Mouse (Mus musculus): ENCODE data around the gene Igfals. TPM values are rescaled to one million over a fixed set of nuclear protein-coding genes. Genes with fewer than 3 reads are reported as not detected.

Gene Igfals
- polyA plus RNA-seq, 1 experiment from 2014 or later: 6.2 TPM

DNA sequence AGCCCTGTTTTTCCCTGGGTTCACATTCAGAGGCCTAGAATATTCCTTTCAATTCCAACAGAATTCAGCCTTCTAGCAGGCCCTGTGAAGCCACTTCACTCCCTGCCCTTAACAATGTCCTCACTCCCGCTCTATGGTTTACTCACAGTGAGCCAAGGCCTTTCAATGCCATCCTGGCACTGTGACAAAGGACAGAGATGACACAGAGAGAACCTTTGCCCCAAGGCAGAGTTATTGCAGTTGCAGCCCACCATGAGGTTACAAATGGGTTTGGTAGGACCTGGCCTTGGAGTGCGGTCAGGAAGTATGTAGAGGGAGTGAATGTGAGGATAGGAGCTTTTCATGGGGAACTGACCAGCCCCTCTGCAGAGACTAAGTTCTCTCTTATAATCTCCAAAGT is 41.8 kb downstream of the Igfals start:
- Histone ChIP-seq H3K36me3 (ENCODE audit: control insufficient read depth, insufficient read depth, low read length) (peaks cover 35% of the 10 kb centered on the region), H3K9me3 (ENCODE audit: control insufficient read depth, low read length) (no peaks in the 10 kb centered on the region), H3K27ac (ENCODE audit: low read length) (no peak overlapping the region), H3K27me3 (replicated peaks; ENCODE audit: control insufficient read depth, insufficient read depth, low read length) (no peaks in the 10 kb centered on the region), H3K4me2 (ENCODE audit: low read depth, low read length) (no peak overlapping the region), H3K4me1 (ENCODE audit: control insufficient read depth, insufficient read depth, low read length) (no peaks in the 10 kb centered on the region), H3K9ac (ENCODE audit: low read depth, low read length) (no peak overlapping the region), H3K4me3 (ENCODE audit: low read length) (no peak overlapping the region)
- no peak for ATAC-seq
- 93% methylated on average over 2 of the region's 2 CpGs for WGBS

DNA sequence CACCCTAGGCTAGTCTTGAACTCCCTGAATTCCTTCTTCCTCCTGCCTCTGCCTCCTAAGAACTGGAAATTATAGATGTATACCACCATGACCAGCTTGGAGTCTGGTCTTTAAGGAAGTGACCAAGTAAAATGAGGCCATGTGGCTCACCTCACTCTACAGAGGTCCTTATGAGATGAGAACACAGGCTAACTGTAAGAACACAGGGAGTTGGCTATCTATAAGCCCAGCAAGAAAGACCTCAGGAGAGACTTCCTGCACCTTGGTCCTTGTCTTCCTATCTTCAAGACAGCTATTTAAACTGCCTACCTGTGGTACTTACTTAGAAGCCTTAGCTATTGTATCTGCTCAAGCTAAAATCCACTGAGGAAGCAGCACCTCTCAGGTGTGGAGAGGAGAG is 48.2 kb downstream of the Igfals start:
- Histone ChIP-seq H3K36me3 (ENCODE audit: control insufficient read depth, insufficient read depth, low read length) (peaks cover 30% of the 10 kb centered on the region), H3K9ac (ENCODE audit: low read depth, low read length) (no peak overlapping the region)
- ATAC-seq: no peak

DNA sequence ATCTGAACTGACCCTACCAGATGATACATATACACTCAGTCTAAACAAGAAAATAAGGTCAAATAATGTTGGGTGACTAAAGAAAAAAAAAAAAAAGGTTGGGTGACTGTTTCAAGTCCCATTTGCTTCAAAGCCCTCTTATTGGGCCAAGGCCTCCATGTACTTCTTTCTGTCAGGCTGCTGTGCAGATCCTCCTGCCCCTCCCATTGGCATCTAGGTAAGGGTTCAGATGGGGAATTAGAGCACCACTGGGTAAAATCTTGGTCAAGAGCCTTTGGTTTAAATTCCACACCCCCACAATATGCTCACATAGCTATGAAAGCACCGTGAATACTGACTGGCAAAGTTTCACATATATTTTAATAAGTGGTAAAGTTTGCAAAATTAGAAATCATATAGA is 57.4 kb downstream of the Igfals start:
- Histone ChIP-seq H3K4me1 (ENCODE audit: control insufficient read depth, insufficient read depth, low read length) (no peaks in the 10 kb centered on the region), H3K36me3 (ENCODE audit: control insufficient read depth, insufficient read depth, low read length) (peaks cover 12% of the 10 kb centered on the region), H3K27me3 (replicated peaks; ENCODE audit: control insufficient read depth, insufficient read depth, low read length) (no peaks in the 10 kb centered on the region), H3K4me3 (ENCODE audit: low read length) (no peak overlapping the region), H3K9ac (ENCODE audit: low read depth, low read length) (no peak overlapping the region), H3K4me2 (ENCODE audit: low read depth, low read length) (no peak overlapping the region), H3K9me3 (ENCODE audit: control insufficient read depth, low read length) (no peaks in the 10 kb centered on the region), H3K27ac (ENCODE audit: low read length) (no peak overlapping the region)
- 90% methylated on average over 1 of the region's 1 CpGs for WGBS
- no peak for ATAC-seq

More for the DNA sequence above, 48.2 kb downstream of the Igfals start:
- H3K4me3 ChIP-seq (ENCODE audit: low read length): no peak overlapping the region
- no peaks in the 10 kb centered on the region for H3K4me1 ChIP-seq (ENCODE audit: control insufficient read depth, insufficient read depth, low read length)
- H3K27me3 ChIP-seq (replicated peaks; ENCODE audit: control insufficient read depth, insufficient read depth, low read length): no peaks in the 10 kb centered on the region
- H3K27ac ChIP-seq (ENCODE audit: low read length): no peak overlapping the region
- H3K4me2 ChIP-seq (ENCODE audit: low read depth, low read length): no peak overlapping the region
- H3K9me3 ChIP-seq (ENCODE audit: control insufficient read depth, low read length): no peaks in the 10 kb centered on the region

DNA sequence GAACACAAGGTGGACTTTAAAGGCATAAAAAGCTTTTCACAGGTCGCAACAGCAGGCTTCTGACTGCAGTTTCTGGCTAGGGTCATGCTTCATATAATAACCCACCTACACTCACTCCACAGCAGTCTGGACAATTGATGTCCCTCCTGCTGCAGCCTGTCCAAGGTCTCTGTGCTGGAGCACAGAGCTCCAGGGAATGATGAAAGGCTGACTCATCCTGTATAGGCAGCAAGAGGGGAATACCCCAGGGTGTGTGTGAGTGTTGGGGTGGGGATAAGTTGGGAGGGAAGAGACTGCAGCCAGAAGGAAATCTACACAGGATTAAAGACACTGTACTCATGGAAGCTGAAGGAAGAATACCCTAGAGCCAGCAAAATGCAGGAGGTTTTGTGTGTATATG is 63.7 kb downstream of the Igfals start:
- no peak overlapping the region for H3K27ac ChIP-seq (ENCODE audit: low read length)
- no peak overlapping the region for H3K4me2 ChIP-seq (ENCODE audit: low read depth, low read length)
- H3K9ac ChIP-seq (ENCODE audit: low read depth, low read length): no peak overlapping the region
- H3K36me3 ChIP-seq (ENCODE audit: control insufficient read depth, insufficient read depth, low read length): 0 out of 2 replicates have a peak, but pooled peaks cover 2% of the 10 kb centered on the region
- 82% methylated on average over 1 of the region's 1 CpGs for WGBS
- ATAC-seq: no peak
- H3K4me3 ChIP-seq (ENCODE audit: low read length): no peak overlapping the region
- no peaks in the 10 kb centered on the region for H3K27me3 ChIP-seq (replicated peaks; ENCODE audit: control insufficient read depth, insufficient read depth, low read length)
- peaks cover 1% of the 10 kb centered on the region; the same call in 1 of the 2 replicates for H3K4me1 ChIP-seq (ENCODE audit: control insufficient read depth, insufficient read depth, low read length)
- H3K9me3 ChIP-seq (ENCODE audit: control insufficient read depth, low read length): no peaks in the 10 kb centered on the region

Other genes starting within 250 kb of the Igfals start
- gene Tsc2, start 233.4 kb upstream of the Igfals start, polyA plus RNA-seq (2015; fragmentation: Nextera tagmentation; extraction: Ambion mirVana): 38.5 and 41.8 TPM in 2 replicates
- 17.2 and 18.1 TPM in 2 replicates for gene Nthl1, start 233.3 kb upstream of the Igfals start, polyA plus RNA-seq (2015; fragmentation: Nextera tagmentation; extraction: Ambion mirVana)
- 37.5 and 38.6 TPM in 2 replicates for gene Slc9a3r2, start 215.7 kb upstream of the Igfals start, polyA plus RNA-seq (2015; fragmentation: Nextera tagmentation; extraction: Ambion mirVana)
- 0.29 TPM in 1 of 2 replicates, not detected in the other for gene Npw, start 207.5 kb upstream of the Igfals start, polyA plus RNA-seq (2015; fragmentation: Nextera tagmentation; extraction: Ambion mirVana)
- 11.0 and 15.4 TPM in 2 replicates for gene Zfp598, start 196.3 kb upstream of the Igfals start, polyA plus RNA-seq (2015; fragmentation: Nextera tagmentation; extraction: Ambion mirVana)
- 6.0 and 6.9 TPM in 2 replicates for gene Syngr3, start 176.0 kb upstream of the Igfals start, polyA plus RNA-seq (2015; fragmentation: Nextera tagmentation; extraction: Ambion mirVana)
- 47.3 and 48.5 TPM in 2 replicates for gene Gfer, start 169.8 kb upstream of the Igfals start, polyA plus RNA-seq (2015; fragmentation: Nextera tagmentation; extraction: Ambion mirVana)
- gene Noxo1, start 169.8 kb upstream of the Igfals start, polyA plus RNA-seq (2015; fragmentation: Nextera tagmentation; extraction: Ambion mirVana): 17.7 and 19.0 TPM in 2 replicates
- 63.5 and 68.4 TPM in 2 replicates for gene Tbl3, start 158.3 kb upstream of the Igfals start, polyA plus RNA-seq (2015; fragmentation: Nextera tagmentation; extraction: Ambion mirVana)
- 0.15 TPM in 1 of 2 replicates, not detected in the other for gene Rnf151, start 147.9 kb upstream of the Igfals start, polyA plus RNA-seq (2015; fragmentation: Nextera tagmentation; extraction: Ambion mirVana)
- gene Rps2, start 147.9 kb upstream of the Igfals start, polyA plus RNA-seq (2015; fragmentation: Nextera tagmentation; extraction: Ambion mirVana): 1,425 and 1,515 TPM in 2 replicates
- gene Ndufb10, start 141.5 kb upstream of the Igfals start, polyA plus RNA-seq (2015; fragmentation: Nextera tagmentation; extraction: Ambion mirVana): 376 and 382 TPM in 2 replicates
- not detected in 2 replicates for gene Rpl3l, start 138.2 kb upstream of the Igfals start, polyA plus RNA-seq (2015; fragmentation: Nextera tagmentation; extraction: Ambion mirVana)
- 28.8 and 32.8 TPM in 2 replicates for gene Msrb1, start 129.4 kb upstream of the Igfals start, polyA plus RNA-seq (2015; fragmentation: Nextera tagmentation; extraction: Ambion mirVana)
- gene Hs3st6, start 113.0 kb upstream of the Igfals start, polyA plus RNA-seq (2015; fragmentation: Nextera tagmentation; extraction: Ambion mirVana): 0.28 and 0.39 TPM in 2 replicates
- not detected in 2 replicates for gene Meiob, start 61.7 kb upstream of the Igfals start, polyA plus RNA-seq (2015; fragmentation: Nextera tagmentation; extraction: Ambion mirVana)
- gene Hagh, start 25.9 kb upstream of the Igfals start, polyA plus RNA-seq (2015; fragmentation: Nextera tagmentation; extraction: Ambion mirVana): 86.5 and 95.5 TPM in 2 replicates
- gene Fahd1, start 15.6 kb upstream of the Igfals start, polyA plus RNA-seq (2015; fragmentation: Nextera tagmentation; extraction: Ambion mirVana): 115 and 132 TPM in 2 replicates
- 58.9 and 61.3 TPM in 2 replicates for gene Nubp2, start 20.4 kb downstream of the Igfals start, polyA plus RNA-seq (2015; fragmentation: Nextera tagmentation; extraction: Ambion mirVana)
- gene Spsb3, start 20.6 kb downstream of the Igfals start, polyA plus RNA-seq (2015; fragmentation: Nextera tagmentation; extraction: Ambion mirVana): 33.9 and 34.4 TPM in 2 replicates
- 28.3 and 33.0 TPM in 2 replicates for gene Eme2, start 29.1 kb downstream of the Igfals start, polyA plus RNA-seq (2015; fragmentation: Nextera tagmentation; extraction: Ambion mirVana)
- gene Mrps34, start 29.1 kb downstream of the Igfals start, polyA plus RNA-seq (2015; fragmentation: Nextera tagmentation; extraction: Ambion mirVana): 121 and 129 TPM in 2 replicates
- gene Nme3, start 30.5 kb downstream of the Igfals start, polyA plus RNA-seq (2015; fragmentation: Nextera tagmentation; extraction: Ambion mirVana): 76.8 and 77.1 TPM in 2 replicates
- 20.2 and 21.8 TPM in 2 replicates for gene Mapk8ip3, start 71.0 kb downstream of the Igfals start, polyA plus RNA-seq (2015; fragmentation: Nextera tagmentation; extraction: Ambion mirVana)
- gene Jpt2, start 94.7 kb downstream of the Igfals start, polyA plus RNA-seq (2015; fragmentation: Nextera tagmentation; extraction: Ambion mirVana): 146 and 163 TPM in 2 replicates
- 3.1 and 3.3 TPM in 2 replicates for gene Cramp1l, start 149.8 kb downstream of the Igfals start, polyA plus RNA-seq (2015; fragmentation: Nextera tagmentation; extraction: Ambion mirVana)
- 12.7 and 12.9 TPM in 2 replicates for gene Ift140, start 150.1 kb downstream of the Igfals start, polyA plus RNA-seq (2015; fragmentation: Nextera tagmentation; extraction: Ambion mirVana)
- 22.2 and 25.8 TPM in 2 replicates for gene Tmem204, start 217.6 kb downstream of the Igfals start, polyA plus RNA-seq (2015; fragmentation: Nextera tagmentation; extraction: Ambion mirVana)
- 32.1 and 32.3 TPM in 2 replicates for gene Telo2, start 250.0 kb downstream of the Igfals start, polyA plus RNA-seq (2015; fragmentation: Nextera tagmentation; extraction: Ambion mirVana)

All from intestine, embryonic 16.5 days (tissue).